Mouse (Mus musculus): Measurements from ENCODE around the gene Cpped1. TPM values are rescaled to one million over a fixed set of nuclear protein-coding genes. Genes with fewer than 3 reads are reported as not detected.

Cpped1 gene
- total and polyA plus RNA-seq, 3 experiments = 13.6 to 34.6 (median 17.5) TPM

GRCm38 (mm10) chr16:11756598-11757245 lies 152.5 kb downstream of the Cpped1 start:
- H3K36me3 ChIP-seq (replicated peaks in 1 of 2; ENCODE audit: control insufficient read depth in 1 of 2, insufficient read depth in 1 of 2, low read length in 1 of 2) = peaks cover 0 to 9% of the 10 kb centered on the region in 2 experiments
- H3K79me2 ChIP-seq (replicated peaks; ENCODE audit: control insufficient read depth, extremely low read depth, insufficient read depth, poor library complexity, severe bottlenecking) = no peaks in the 10 kb centered on the region
- no peaks in the 10 kb centered on the region for H3K9me3 ChIP-seq (replicated peaks; ENCODE audit: low read length)
- in situ Hi-C loops (cut with MboI; ENCODE audit: low pct_ligation_motif_present, low pct_unique_long_range_greater_than_20kb, low sequenced_read_pairs) = no loop called here
- H3K27me3 ChIP-seq (replicated peaks) = no peaks in the 10 kb centered on the region
- dilution Hi-C loops (cut with MboI; ENCODE audit: extremely low pct_ligation_motif_present, extremely low pct_unique_long_range_greater_than_20kb, low sequenced_read_pairs) = no loop called here
- peaks cover 0 to 25% of the 10 kb centered on the region in 2 experiments; a peak in 2 of 4 replicates for H3K4me1 ChIP-seq (ENCODE audit: control insufficient read depth in 1 of 2, insufficient read depth in 2 of 2)
- H3K9ac ChIP-seq (ENCODE audit: insufficient read depth, low read depth) = no peak overlapping the region
- no peak for DNase-seq (ENCODE audit: extremely low read depth)
- H3K4me2 ChIP-seq (ENCODE audit: insufficient read depth, low read depth, poor library complexity, severe bottlenecking) = no peak overlapping the region
- TF ChIP-seq RCOR1 (conservative IDR thresholded peaks at IDR 0.05; ENCODE audit: low read depth, low read length) = no peak
- TF ChIP-seq ZMIZ1 (IDR thresholded peaks at IDR 0.05; ENCODE audit: low read depth, low read length) = no peak
- TF ChIP-seq IRF4 (IDR thresholded peaks at IDR 0.05; ENCODE audit: low read depth, low read length) = no peak
- H3K4me3 ChIP-seq (replicated peaks in 1 of 3; ENCODE audit: low read depth in 2 of 3, low read length in 2 of 3, poor library complexity in 1 of 3) = no peak overlapping the region
- no peak overlapping the region for H3K27ac ChIP-seq (ENCODE audit: insufficient read depth, low read depth)

- Histone ChIP-seq H3K4me1 (ENCODE audit: control insufficient read depth in 1 of 2, insufficient read depth in 2 of 2) (peaks cover 0 to 36% of the 10 kb centered on the region in 2 experiments; a peak in 3 of 4 replicates), H3K27ac (ENCODE audit: insufficient read depth, low read depth) (no peak overlapping the region), H3K4me2 (ENCODE audit: insufficient read depth, low read depth, poor library complexity, severe bottlenecking) (no peak overlapping the region), H3K27me3 (replicated peaks) (no peaks in the 10 kb centered on the region), H3K79me2 (replicated peaks; ENCODE audit: control insufficient read depth, extremely low read depth, insufficient read depth, poor library complexity, severe bottlenecking) (no peaks in the 10 kb centered on the region), H3K9me3 (replicated peaks; ENCODE audit: low read length) (no peaks in the 10 kb centered on the region), H3K36me3 (replicated peaks in 1 of 2; ENCODE audit: control insufficient read depth in 1 of 2, insufficient read depth in 1 of 2, low read length in 1 of 2) (peaks cover 0 to 9% of the 10 kb centered on the region in 2 experiments), H3K9ac (ENCODE audit: insufficient read depth, low read depth) (no peak overlapping the region), H3K4me3 (replicated peaks in 1 of 3; ENCODE audit: low read depth in 2 of 3, low read length in 2 of 3, poor library complexity in 1 of 3) (no peak overlapping the region)
- no peak for DNase-seq (ENCODE audit: extremely low read depth)
- dilution Hi-C loops (cut with MboI; ENCODE audit: extremely low pct_ligation_motif_present, extremely low pct_unique_long_range_greater_than_20kb, low sequenced_read_pairs) (no loop called here), in situ Hi-C loops (cut with MboI; ENCODE audit: low pct_ligation_motif_present, low pct_unique_long_range_greater_than_20kb, low sequenced_read_pairs) (no loop called here)
- TF ChIP-seq CTCF (conservative IDR thresholded peaks at IDR 0.05 in 1 of 2, IDR thresholded peaks at IDR 0.05 in 1 of 2; ENCODE audit: low read depth in 2 of 2, low read length in 2 of 2) (peak in 1 of 2 experiments; percentile 46; a peak in 2 of 4 replicates), RAD21 (IDR thresholded peaks at IDR 0.05; ENCODE audit: low read depth, low read length) (peak; percentile 10), SMC3 (IDR thresholded peaks at IDR 0.05; ENCODE audit: low read depth, low read length) (peak; percentile 26; the same call in 1 of the 2 replicates), MAFK (IDR thresholded peaks at IDR 0.05; ENCODE audit: insufficient replicate concordance, low read length) (no peak)
Observed at GRCm38 (mm10) chr16:11755281-11756066, 153.8 kb downstream of the Cpped1 start.

GRCm38 (mm10) chr16:11754136-11754535 lies 155.1 kb downstream of the Cpped1 start:
- Histone ChIP-seq H3K79me2 (replicated peaks; ENCODE audit: control insufficient read depth, extremely low read depth, insufficient read depth, poor library complexity, severe bottlenecking) (no peaks in the 10 kb centered on the region), H3K4me2 (ENCODE audit: insufficient read depth, low read depth, poor library complexity, severe bottlenecking) (no peak overlapping the region), H3K4me3 (replicated peaks in 1 of 3; ENCODE audit: low read depth in 2 of 3, low read length in 2 of 3, poor library complexity in 1 of 3) (no peak overlapping the region), H3K36me3 (replicated peaks in 1 of 2; ENCODE audit: control insufficient read depth in 1 of 2, insufficient read depth in 1 of 2, low read length in 1 of 2) (peaks cover 0 to 9% of the 10 kb centered on the region in 2 experiments), H3K9ac (ENCODE audit: insufficient read depth, low read depth) (no peak overlapping the region), H3K27me3 (replicated peaks) (no peaks in the 10 kb centered on the region), H3K27ac (ENCODE audit: insufficient read depth, low read depth) (no peak overlapping the region), H3K9me3 (replicated peaks; ENCODE audit: low read length) (no peaks in the 10 kb centered on the region), H3K4me1 (ENCODE audit: control insufficient read depth in 1 of 2, insufficient read depth in 2 of 2) (peaks cover 0 to 48% of the 10 kb centered on the region in 2 experiments; a peak in 3 of 4 replicates)
- dilution Hi-C loops (cut with MboI; ENCODE audit: extremely low pct_ligation_motif_present, extremely low pct_unique_long_range_greater_than_20kb, low sequenced_read_pairs) (no loop called here), in situ Hi-C loops (cut with MboI; ENCODE audit: low pct_ligation_motif_present, low pct_unique_long_range_greater_than_20kb, low sequenced_read_pairs) (no loop called here)
- DNase-seq (ENCODE audit: extremely low read depth) = no peak
- TF ChIP-seq MYC (IDR thresholded peaks at IDR 0.05; ENCODE audit: low read depth, low read length) = no peak
- TF ChIP-seq EP300 (IDR thresholded peaks at IDR 0.05; ENCODE audit: low read length) = no peak
- no peak for TF ChIP-seq ETS1 (conservative IDR thresholded peaks at IDR 0.05; ENCODE audit: low read depth, low read length)
- no peak for TF ChIP-seq USF1 (IDR thresholded peaks at IDR 0.05; ENCODE audit: low read depth, low read length)
- TF ChIP-seq BHLHE40 (IDR thresholded peaks at IDR 0.05; ENCODE audit: low read depth, low read length) = no peak
- no peak for TF ChIP-seq HCFC1 (IDR thresholded peaks at IDR 0.05; ENCODE audit: low read depth, low read length)
- no peak for TF ChIP-seq E2F4 (IDR thresholded peaks at IDR 0.05; ENCODE audit: insufficient replicate concordance, low read depth, low read length)
- TF ChIP-seq MAX (IDR thresholded peaks at IDR 0.05; ENCODE audit: low read length) = no peak
- no peak for TF ChIP-seq MXI1 (IDR thresholded peaks at IDR 0.05; ENCODE audit: low read depth, low read length)
- TF ChIP-seq ZKSCAN1 (IDR thresholded peaks at IDR 0.05; ENCODE audit: borderline replicate concordance, low read depth, low read length) = no peak

Data from CH12.LX (cell line).